Mouse (Mus musculus) heart, embryonic 12.5 days (tissue): ENCODE results near the gene Sfrp5. TPM values are rescaled to one million over a fixed set of nuclear protein-coding genes. Genes with fewer than 3 reads are reported as not detected.
A peak's percentile ranks its signal among the peaks of the same experiment; 100 is the strongest.

ENCODE experiments used
- ATAC-seq: fragments of 200-750 bp; cut with Nextera tagmentation; 2 replicates; pipeline ENCODE4 v1.8.0; 2017; ENCODE audit warnings: moderate TSS enrichment, moderate library complexity; ENCODE audit not compliant: insufficient number of reproducible peaks, low FRiP score
- H3K27ac ChIP-seq: fragments of 300-500 bp; sonication (generic); 2 replicates; pipeline ENCODE4 v1.5.1; 2016; ENCODE audit warnings: mild to moderate bottlenecking, moderate library complexity; ENCODE audit not compliant: poor library complexity, severe bottlenecking
- H3K27me3 ChIP-seq: fragments of 300-500 bp; sonication (generic); replicated peaks from 2 replicates; pipeline ENCODE4 v1.6.1; 2016; ENCODE audit warnings: mild to moderate bottlenecking, moderate library complexity
- H3K36me3 ChIP-seq: fragments of 300-500 bp; sonication (generic); 2 replicates; pipeline ENCODE4 v1.6.1; 2016; ENCODE audit warnings: mild to moderate bottlenecking, moderate library complexity
- H3K4me1 ChIP-seq: fragments of 300-500 bp; sonication (generic); replicated peaks from 2 replicates; pipeline ENCODE4 v1.6.1; 2016; ENCODE audit warnings: mild to moderate bottlenecking
- H3K4me2 ChIP-seq: fragments of 300-500 bp; sonication (generic); 2 replicates; pipeline ENCODE4 v1.6.1; 2016; ENCODE audit warnings: mild to moderate bottlenecking, moderate library complexity
- H3K4me3 ChIP-seq: fragments of 300-500 bp; sonication (generic); 2 replicates; pipeline ENCODE4 v1.5.1; 2016; ENCODE audit warnings: mild to moderate bottlenecking
- H3K9ac ChIP-seq: fragments of 300-500 bp; sonication (generic); 2 replicates; pipeline ENCODE4 v1.6.1; 2016; ENCODE audit warnings: mild to moderate bottlenecking, moderate library complexity
- H3K9me3 ChIP-seq: fragments of 300-500 bp; sonication (generic); replicated peaks from 2 replicates; pipeline ENCODE4 v1.6.1; 2016; ENCODE audit warnings: mild to moderate bottlenecking, moderate library complexity
- WGBS: fragments of 180-500 bp; shearing (Covaris S2); methylation state at CpG from one replicate; pipeline ENCODE4 v1.1.7; 2016; 5-methylcytosine and 5-hydroxymethylcytosine counted together
- polyA plus RNA-seq: library from polyadenylated mRNA; unstranded; fragments of >200 nt; fragmentation: Nextera tagmentation; extraction: Ambion mirVana; gene quantifications from 2 replicates; pipeline ENCODE4 v1.2.1, GENCODE M21; 2016

Gene Sfrp5
- polyA plus RNA-seq, 1 experiment from 2014 or later: 5.4 TPM

- H3K4me3 ChIP-seq: no peak overlapping the region
- H3K27ac ChIP-seq: no peak overlapping the region
- H3K4me2 ChIP-seq: no peak overlapping the region
- H3K4me1 ChIP-seq: peaks cover 19% of the 10 kb centered on the region
- no peak for ATAC-seq
- H3K36me3 ChIP-seq: no peaks in the 10 kb centered on the region
- 47% methylated on average over 11 of the region's 11 CpGs for whole genome bisulfite sequencing
- no peaks in the 10 kb centered on the region for H3K9me3 ChIP-seq
- peaks cover 64% of the 10 kb centered on the region for H3K27me3 ChIP-seq
- no peak overlapping the region for H3K9ac ChIP-seq
Measured at GRCm38 (mm10) chr19:42198026-42198425, 4.0 kb downstream of the Sfrp5 start.

- Histone ChIP-seq H3K4me2 (no peak overlapping the region), H3K36me3 (peaks cover under 1% of the 10 kb centered on the region; the same call in 1 of the 2 replicates), H3K9ac (no peak overlapping the region), H3K27ac (no peak overlapping the region), H3K4me1 (peaks cover 14% of the 10 kb centered on the region), H3K9me3 (no peaks in the 10 kb centered on the region), H3K27me3 (peaks cover 54% of the 10 kb centered on the region), H3K4me3 (no peak overlapping the region)
- WGBS: 81% methylated on average over 4 of the region's 4 CpGs
- ATAC-seq: no peak
Measured at GRCm38 (mm10) chr19:42197066-42197465, 5.0 kb downstream of the Sfrp5 start.

DNA sequence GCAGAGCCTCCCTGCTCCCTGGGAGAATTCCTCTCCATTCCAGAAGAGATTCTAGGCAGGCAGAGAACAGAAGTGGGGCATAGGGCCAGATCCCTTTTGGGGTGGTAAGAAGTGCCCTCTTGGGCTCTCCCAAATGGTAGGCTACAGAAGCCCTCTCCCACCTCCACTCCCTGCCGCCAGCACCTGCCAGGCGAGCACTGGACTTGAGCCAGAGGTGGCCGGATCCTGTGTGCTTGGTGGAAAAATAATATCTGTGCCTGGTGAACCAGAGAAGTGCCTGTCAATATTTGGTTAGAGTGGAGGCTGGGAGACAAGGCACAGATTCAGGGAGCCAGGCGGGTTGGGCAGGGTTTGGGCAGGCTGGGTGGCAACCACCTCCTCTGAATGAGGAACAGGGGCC lies 5.7 kb downstream of the Sfrp5 start:
- H3K9me3 ChIP-seq: no peaks in the 10 kb centered on the region
- H3K4me1 ChIP-seq: peaks cover 7% of the 10 kb centered on the region
- H3K27me3 ChIP-seq: peaks cover 47% of the 10 kb centered on the region
- WGBS: 70% methylated on average over 4 of the region's 4 CpGs
- H3K36me3 ChIP-seq: peaks cover 7% of the 10 kb centered on the region
- H3K4me2 ChIP-seq: no peak overlapping the region
- no peak overlapping the region for H3K9ac ChIP-seq
- no peak overlapping the region for H3K27ac ChIP-seq
- no peak for ATAC-seq
- no peak overlapping the region for H3K4me3 ChIP-seq

GRCm38 (mm10) chr19:42193311-42193710 lies 8.7 kb downstream of the Sfrp5 start:
- no peak for ATAC-seq
- H3K4me1 ChIP-seq: 0 out of 2 replicates have a peak, but pooled peaks cover 4% of the 10 kb centered on the region
- peaks cover 16% of the 10 kb centered on the region for H3K27me3 ChIP-seq
- no peak overlapping the region for H3K4me2 ChIP-seq
- H3K9ac ChIP-seq: no peak overlapping the region
- no peak overlapping the region for H3K4me3 ChIP-seq
- H3K36me3 ChIP-seq: peaks cover 21% of the 10 kb centered on the region
- WGBS: 53% methylated on average over 2 of the region's 2 CpGs
- no peak overlapping the region for H3K27ac ChIP-seq
- no peaks in the 10 kb centered on the region for H3K9me3 ChIP-seq

- Histone ChIP-seq H3K4me1 (0 out of 2 replicates have a peak, but pooled peaks cover 4% of the 10 kb centered on the region), H3K9me3 (no peaks in the 10 kb centered on the region), H3K27me3 (no peaks in the 10 kb centered on the region), H3K9ac (no peak overlapping the region), H3K4me3 (no peak overlapping the region), H3K4me2 (no peak overlapping the region), H3K27ac (no peak overlapping the region), H3K36me3 (peaks cover 32% of the 10 kb centered on the region)
- WGBS: 19% methylated on average over 5 of the region's 5 CpGs
- ATAC-seq: no peak
Measured at GRCm38 (mm10) chr19:42190494-42190893, 11.6 kb downstream of the Sfrp5 start.

DNA sequence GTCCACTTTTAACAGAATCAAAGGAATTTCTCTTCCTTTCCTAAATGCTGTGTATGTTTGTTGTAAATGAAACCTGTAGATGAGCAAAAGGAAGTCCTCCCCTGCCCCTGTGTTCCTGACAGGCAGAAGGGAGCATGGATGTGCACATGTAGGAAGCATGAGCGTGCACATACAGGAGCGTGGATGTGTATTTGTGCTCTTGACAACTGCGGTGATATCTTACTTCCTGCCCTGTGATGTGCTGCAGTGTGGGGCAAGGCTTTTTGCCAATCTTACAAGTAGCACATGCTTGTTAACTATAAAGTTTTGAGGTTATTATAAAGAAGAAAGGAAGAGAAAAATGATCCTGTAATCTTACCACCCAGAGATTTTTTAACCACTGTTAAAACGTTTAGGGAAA lies 12.3 kb downstream of the Sfrp5 start:
- no peaks in the 10 kb centered on the region for H3K9me3 ChIP-seq
- peaks cover 39% of the 10 kb centered on the region for H3K36me3 ChIP-seq
- WGBS: 72% methylated on average over 4 of the region's 4 CpGs
- H3K9ac ChIP-seq: no peak overlapping the region
- no peak overlapping the region for H3K27ac ChIP-seq
- H3K27me3 ChIP-seq: no peaks in the 10 kb centered on the region
- ATAC-seq: no peak
- H3K4me3 ChIP-seq: no peak overlapping the region
- no peak overlapping the region for H3K4me2 ChIP-seq
- 0 out of 2 replicates have a peak, but pooled peaks cover 4% of the 10 kb centered on the region for H3K4me1 ChIP-seq

DNA sequence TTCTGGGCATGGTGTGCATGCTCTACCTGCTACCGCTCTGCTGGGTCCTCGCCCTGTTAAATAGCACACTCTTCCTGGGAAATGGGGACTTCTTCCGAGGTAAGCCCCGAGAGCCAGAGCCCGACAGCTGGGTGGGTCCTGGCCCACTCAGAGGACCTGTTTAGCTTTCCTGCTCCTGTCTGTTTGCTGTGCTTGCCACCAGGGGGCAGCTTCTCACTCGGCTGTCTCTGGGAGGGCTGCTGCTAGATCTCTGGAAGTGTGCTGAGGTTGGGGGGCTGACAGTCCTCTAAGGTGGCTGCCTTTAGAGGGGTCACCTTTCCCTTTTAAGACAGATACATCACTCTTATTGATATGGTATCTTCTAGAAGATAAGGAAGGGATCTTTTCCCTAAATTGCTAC lies 19.4 kb downstream of the Sfrp5 start:
- H3K4me3 ChIP-seq: no peak overlapping the region
- no peak for ATAC-seq
- H3K27ac ChIP-seq: no peak overlapping the region
- peaks cover 70% of the 10 kb centered on the region for H3K36me3 ChIP-seq
- WGBS: 57% methylated on average over 6 of the region's 6 CpGs
- H3K4me1 ChIP-seq: no peaks in the 10 kb centered on the region
- H3K9me3 ChIP-seq: no peaks in the 10 kb centered on the region
- no peak overlapping the region for H3K4me2 ChIP-seq
- H3K9ac ChIP-seq: no peak overlapping the region
- no peaks in the 10 kb centered on the region for H3K27me3 ChIP-seq

- 88% methylated on average over 14 of the region's 14 CpGs for WGBS
- no peak overlapping the region for H3K4me3 ChIP-seq
Measured at GRCm38 (mm10) chr19:42179356-42179755, 22.7 kb downstream of the Sfrp5 start.

GRCm38 (mm10) chr19:42177461-42177860 lies 24.6 kb downstream of the Sfrp5 start:
- no peak overlapping the region for H3K27ac ChIP-seq
- H3K4me3 ChIP-seq: no peak overlapping the region
- no peak overlapping the region for H3K4me2 ChIP-seq
- 59% methylated on average over 2 of the region's 2 CpGs for WGBS
- no peak for ATAC-seq
- H3K4me1 ChIP-seq: peaks cover 6% of the 10 kb centered on the region
- H3K9me3 ChIP-seq: no peaks in the 10 kb centered on the region
- no peaks in the 10 kb centered on the region for H3K27me3 ChIP-seq
- no peak overlapping the region for H3K9ac ChIP-seq
- peaks cover 31% of the 10 kb centered on the region for H3K36me3 ChIP-seq

More at GRCm38 (mm10) chr19:42179356-42179755, 22.7 kb downstream of the Sfrp5 start:
- Histone ChIP-seq H3K9me3 (no peaks in the 10 kb centered on the region), H3K27me3 (no peaks in the 10 kb centered on the region), H3K4me2 (no peak overlapping the region), H3K4me1 (peaks cover 4% of the 10 kb centered on the region), H3K27ac (no peak overlapping the region), H3K9ac (no peak overlapping the region), H3K36me3 (peaks cover 49% of the 10 kb centered on the region)
- no peak for ATAC-seq

DNA sequence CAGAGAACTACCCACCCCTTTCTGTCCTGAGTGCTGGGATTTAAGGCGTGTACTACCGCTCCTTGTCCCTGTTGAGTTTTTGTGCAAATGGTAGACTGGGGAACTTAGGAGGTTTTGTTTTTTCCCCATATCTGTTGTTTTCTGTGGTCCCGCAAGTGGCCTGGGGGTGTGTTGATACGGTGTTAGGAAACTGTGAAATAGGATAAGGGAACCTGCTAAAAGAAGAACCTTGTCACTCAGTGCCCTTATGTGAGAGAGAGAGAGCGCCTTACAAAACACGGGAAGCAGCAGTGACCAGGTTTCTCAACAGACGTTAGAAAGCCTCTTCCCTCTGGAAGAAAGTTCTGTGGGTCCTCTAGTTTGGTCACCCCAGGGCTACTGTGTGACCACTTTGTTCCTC lies 25.2 kb downstream of the Sfrp5 start:
- Histone ChIP-seq H3K4me2 (no peak overlapping the region), H3K9ac (no peak overlapping the region), H3K27ac (no peak overlapping the region), H3K4me1 (peaks cover 6% of the 10 kb centered on the region), H3K9me3 (no peaks in the 10 kb centered on the region), H3K36me3 (peaks cover 29% of the 10 kb centered on the region), H3K27me3 (no peaks in the 10 kb centered on the region), H3K4me3 (no peak overlapping the region)
- no peak for ATAC-seq
- 65% methylated on average over 7 of the region's 7 CpGs for WGBS

GRCm38 (mm10) chr19:42170025-42170969 lies 31.8 kb downstream of the Sfrp5 start:
- peak overlapping the region; percentile 92 for H3K9ac ChIP-seq
- H3K27me3 ChIP-seq: peaks cover 23% of the 10 kb centered on the region
- no peaks in the 10 kb centered on the region for H3K9me3 ChIP-seq
- H3K27ac ChIP-seq: no peak overlapping the region
- peak overlapping the region; percentile 83 for H3K4me2 ChIP-seq
- H3K4me3 ChIP-seq: peak overlapping the region; percentile 82
- ATAC-seq: peak; percentile 94
- 1% methylated on average over 56 of the region's 56 CpGs for WGBS
- H3K4me1 ChIP-seq: peaks cover 22% of the 10 kb centered on the region
- no peaks in the 10 kb centered on the region for H3K36me3 ChIP-seq
